Mouse (Mus musculus) large intestine, adult 2 months (tissue): Measurements from ENCODE around the gene Coq5. TPM values are rescaled to one million over a fixed set of nuclear protein-coding genes. Genes with fewer than 3 reads are reported as not detected.

Experiments
- DNase-seq: peaks from one replicate; pipeline ENCODE4 v3.0.0-alpha.2; 2012; ENCODE audit warnings: low read depth, low spot score
- WGBS: fragments of 180-500 bp; shearing (Covaris S2); methylation state at CpG from one replicate; pipeline ENCODE4 v1.1.7; 2018; 5-methylcytosine and 5-hydroxymethylcytosine counted together
- polyA plus RNA-seq: library from polyadenylated mRNA; depleted of rRNA; stranded (reverse); fragments of >200 nt; gene quantifications from 2 replicates; pipeline ENCODE4 v1.2.3, GENCODE M21; 2012

Gene Coq5
- polyA plus RNA-seq, 1 experiment, result 17.1 TPM

DNA sequence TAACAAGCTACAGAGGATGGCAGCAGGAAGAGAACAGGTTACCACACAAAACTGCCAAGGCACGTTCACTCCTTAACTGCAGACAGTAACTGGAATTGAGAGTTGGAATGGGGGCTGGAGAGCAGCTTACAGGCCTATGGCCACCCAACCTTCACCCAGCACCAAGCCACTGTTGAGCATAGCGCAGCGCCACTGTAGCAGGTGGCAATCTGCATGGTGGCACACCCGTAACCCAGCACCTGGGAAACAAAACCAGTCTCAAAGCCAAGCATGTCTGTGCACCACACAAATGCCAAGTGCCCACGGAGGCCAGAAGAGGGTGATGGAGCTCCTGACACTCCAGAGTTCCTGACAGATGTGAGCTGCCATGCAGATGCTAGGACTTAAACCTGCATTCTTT is 13.1 kb upstream of the Coq5 start:
- DNase-seq, result no peak
- 56% methylated on average over 5 of the region's 5 CpGs for WGBS

- 70% methylated on average over 8 of the region's 8 CpGs for WGBS
- no peak for DNase-seq
Measured at GRCm38 (mm10) chr5:115266787-115267468, 12.5 kb upstream of the Coq5 start.

- no peak for DNase-seq
- 71% methylated on average over 3 of the region's 3 CpGs for WGBS
Measured at GRCm38 (mm10) chr5:115267469-115268045, 11.9 kb upstream of the Coq5 start.

- WGBS, result 26% methylated on average over 3 of the region's 3 CpGs
Measured at GRCm38 (mm10) chr5:115268266-115268665, 11.2 kb upstream of the Coq5 start.

DNA sequence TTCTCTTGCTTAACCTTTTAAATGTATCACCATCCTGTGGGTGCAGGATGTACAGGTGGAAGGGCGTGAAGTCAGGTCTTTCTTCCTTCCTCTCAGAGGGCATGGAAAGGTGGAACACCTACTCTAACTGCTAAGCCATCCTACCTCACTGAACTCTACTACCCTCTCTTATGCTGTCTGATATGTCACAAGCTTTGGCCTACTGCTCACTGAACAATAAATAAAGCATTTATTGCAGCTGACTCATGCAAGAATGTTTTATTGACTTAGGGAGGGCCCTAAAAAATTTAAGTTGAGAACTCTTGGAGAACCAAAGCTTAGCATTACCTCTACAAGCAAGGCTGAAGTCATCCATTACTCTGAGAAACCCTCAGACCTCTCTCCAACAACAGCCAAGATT is 9.5 kb upstream of the Coq5 start:
- peak; percentile 74 for DNase-seq
- 37% methylated on average over 1 of the region's 1 CpGs for WGBS

More at GRCm38 (mm10) chr5:115268266-115268665, 11.2 kb upstream of the Coq5 start:
- no peak for DNase-seq

GRCm38 (mm10) chr5:115271931-115272811 is 7.3 kb upstream of the Coq5 start:
- under 1% methylated on average over 75 of the region's 77 CpGs for WGBS

DNA sequence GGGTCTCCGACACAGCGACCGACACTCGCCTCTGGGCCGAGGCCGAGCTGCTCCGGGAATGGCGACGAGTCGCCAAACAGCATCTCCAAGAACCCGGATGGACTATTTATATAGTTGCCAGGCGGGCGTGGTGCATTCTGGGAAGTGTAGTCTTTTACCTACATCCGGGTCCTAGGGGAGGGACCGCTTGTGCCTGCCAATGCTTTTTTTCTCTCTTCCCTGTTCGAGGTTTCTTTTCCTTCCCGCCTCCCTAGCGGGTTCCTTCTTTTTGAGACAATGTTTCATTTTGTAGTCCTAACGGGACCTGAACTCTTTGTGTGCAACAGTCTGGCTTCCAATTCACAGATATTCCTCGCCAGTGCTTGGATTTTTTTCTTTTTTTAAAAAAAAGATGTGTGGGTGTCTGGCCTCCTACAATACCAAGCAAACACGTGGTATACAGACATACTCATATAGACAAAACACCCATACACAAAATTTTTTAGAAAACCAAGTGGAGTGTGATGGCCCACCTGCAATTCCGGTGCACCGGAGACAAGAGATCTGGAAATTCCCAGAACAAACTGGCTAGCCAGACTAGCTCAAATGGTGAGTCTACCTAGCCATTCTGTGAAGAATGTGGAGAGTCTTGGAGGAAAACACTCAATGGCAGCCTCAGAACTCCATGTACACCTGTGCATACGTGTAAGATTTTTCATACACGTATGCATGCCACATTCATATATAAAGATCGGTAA is 6.5 kb upstream of the Coq5 start, which contains the start of gene Rnf10:
Rnf10 (minus strand) TSS at position 87 of the 737 bp plus-strand sequence.
- WGBS, result 13% methylated on average over 26 of the region's 26 CpGs
- peak; percentile 81 for DNase-seq

More at GRCm38 (mm10) chr5:115271931-115272811, 7.3 kb upstream of the Coq5 start:
- DNase-seq, result no peak

- no peak for DNase-seq
- 78% methylated on average over 6 of the region's 6 CpGs for WGBS
Measured at GRCm38 (mm10) chr5:115273549-115274135, 5.8 kb upstream of the Coq5 start.

DNA sequence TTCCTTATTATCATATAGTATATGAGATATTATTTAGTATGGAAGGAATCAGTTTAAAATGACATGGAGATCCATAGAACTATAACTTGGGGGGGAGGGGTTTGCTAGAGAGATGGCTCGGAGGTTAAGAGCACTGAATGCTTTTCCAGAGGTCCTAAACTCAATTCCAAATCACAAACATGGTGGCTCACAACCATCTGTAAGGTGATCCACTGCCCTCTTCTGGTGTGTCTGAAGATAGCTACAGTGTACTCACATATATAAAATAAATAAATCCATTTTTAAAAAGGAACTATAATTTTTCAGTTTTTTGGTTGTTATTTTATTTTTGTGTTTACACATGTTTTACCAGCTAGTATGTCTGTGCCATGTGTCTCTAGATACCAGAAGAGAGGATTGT is 5.1 kb upstream of the Coq5 start:
- no peak for DNase-seq
- 57% methylated on average over 1 of the region's 1 CpGs for WGBS

DNA sequence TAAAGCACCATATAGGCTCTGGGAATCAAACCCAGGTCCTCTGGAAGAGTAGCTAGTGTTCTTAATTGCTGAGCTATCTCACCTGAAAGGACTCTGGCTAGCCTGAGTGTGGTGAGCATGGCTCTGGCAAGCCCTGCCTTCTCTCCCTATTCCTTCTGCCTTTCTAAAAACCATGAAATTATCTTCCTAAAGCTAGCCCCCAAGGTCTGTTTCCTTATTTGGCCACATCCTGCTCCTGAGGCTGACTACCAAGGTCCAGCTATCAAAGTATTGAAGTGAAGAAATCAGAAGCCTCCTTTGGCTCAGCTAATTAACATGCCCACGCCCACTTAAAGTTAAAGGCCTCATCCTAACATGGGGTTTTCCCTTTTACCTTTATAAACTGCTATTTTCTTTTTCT is 4.7 kb upstream of the Coq5 start:
- WGBS, result 83% methylated on average over 1 of the region's 1 CpGs
- no peak for DNase-seq

DNA sequence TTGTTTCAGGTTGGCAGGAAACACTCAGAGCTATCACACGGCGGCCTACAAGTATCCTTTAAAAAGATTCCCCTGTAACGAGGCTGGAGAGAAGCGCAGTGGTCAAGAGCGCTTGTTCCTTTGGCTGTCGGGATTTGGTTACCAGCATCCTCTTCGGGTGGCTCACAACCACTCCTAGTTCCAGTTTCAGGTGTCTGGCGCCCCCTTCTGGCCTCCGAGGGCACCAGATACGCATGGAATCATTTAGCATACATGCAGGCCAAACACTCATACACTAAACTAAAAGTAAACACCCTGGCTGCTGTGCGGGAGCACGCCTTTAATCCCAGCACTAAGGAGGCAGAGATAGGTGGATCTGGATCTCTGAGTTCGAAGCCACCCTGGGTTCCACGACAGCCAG is 3.5 kb upstream of the Coq5 start:
- 53% methylated on average over 14 of the region's 14 CpGs for WGBS
- DNase-seq, result no peak

DNA sequence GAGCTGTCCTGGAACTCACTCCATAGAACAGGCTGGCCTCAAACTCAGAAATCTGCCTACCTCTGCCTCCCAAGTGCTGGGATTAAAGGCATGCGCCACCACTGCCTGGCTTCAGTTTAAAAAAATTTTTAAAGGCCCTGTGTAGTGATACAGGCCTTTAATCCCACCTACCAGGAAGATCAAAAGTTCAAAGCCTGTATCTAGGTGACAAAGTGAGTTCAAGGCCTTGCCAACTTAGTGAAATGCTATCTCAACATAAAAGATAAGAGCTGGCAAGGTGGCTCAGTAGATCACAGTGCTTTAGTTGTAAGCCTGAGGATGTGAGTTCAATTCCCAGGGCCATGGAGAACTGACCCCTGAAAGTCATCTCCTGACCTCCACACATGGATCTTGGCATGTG is 1.4 kb upstream of the Coq5 start:
- no peak for DNase-seq
- 66% methylated on average over 1 of the region's 1 CpGs for WGBS

DNA sequence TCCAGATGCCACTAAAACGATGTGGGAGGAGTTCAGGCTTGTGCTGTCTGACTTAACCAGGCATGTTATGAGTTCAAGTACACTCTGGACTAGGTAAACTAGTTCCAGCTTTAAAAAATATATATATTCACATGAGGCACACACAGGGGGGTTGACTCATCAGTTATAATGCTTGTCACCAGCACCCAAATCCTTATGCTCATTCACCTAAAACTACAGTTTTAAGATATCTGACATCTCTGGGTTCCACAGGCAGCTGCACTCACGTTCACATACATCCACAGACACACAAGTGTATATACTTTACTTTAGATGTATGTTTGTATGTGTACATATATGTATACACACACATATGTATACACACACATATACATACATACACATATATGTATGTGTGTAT is 681 bp upstream of the Coq5 start:
- DNase-seq, result no peak
- 56% methylated on average over 2 of the region's 2 CpGs for WGBS

DNA sequence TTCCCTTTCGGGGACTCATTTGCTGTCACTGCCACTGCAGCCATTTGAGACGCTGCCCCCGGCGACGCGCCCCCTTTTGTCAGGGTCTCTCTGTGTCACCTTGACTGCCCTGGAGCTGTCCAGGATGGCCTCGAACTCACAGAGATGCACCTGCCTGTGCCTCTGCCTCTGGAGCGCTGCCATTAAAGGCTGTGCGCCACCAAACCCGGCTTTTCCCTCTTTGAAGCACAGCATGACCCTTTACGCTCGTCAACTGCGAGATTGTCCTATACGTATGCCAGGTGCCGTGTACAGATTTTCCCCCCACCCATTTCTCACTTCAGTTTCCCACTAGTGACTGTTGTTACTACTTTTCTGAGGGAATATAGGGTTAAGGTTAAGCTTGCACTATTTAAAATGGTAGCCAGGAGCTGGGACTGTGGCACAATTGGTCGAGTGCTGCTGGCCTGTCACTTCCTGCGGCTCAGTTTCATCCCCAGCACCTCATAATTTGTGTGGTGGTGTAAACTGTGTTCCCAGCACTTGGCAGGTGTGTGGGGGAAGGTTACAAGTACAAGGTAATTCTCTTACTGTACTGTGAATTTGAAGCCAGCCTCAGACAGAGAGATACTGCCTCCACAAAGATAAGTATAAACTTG is 703 bp downstream of the Coq5 start:
- WGBS, result under 1% methylated on average over 17 of the region's 17 CpGs
- no peak for DNase-seq

- WGBS, result 87% methylated on average over 3 of the region's 3 CpGs
Measured at GRCm38 (mm10) chr5:115284735-115285134, 5.3 kb downstream of the Coq5 start.

GRCm38 (mm10) chr5:115294173-115294572 is 14.7 kb downstream of the Coq5 start:
- DNase-seq, result no peak
- 93% methylated on average over 8 of the region's 8 CpGs for WGBS

More at GRCm38 (mm10) chr5:115284735-115285134, 5.3 kb downstream of the Coq5 start:
- DNase-seq, result no peak

- DNase-seq, result peak; percentile 58
- 27% methylated on average over 10 of the region's 10 CpGs for WGBS
Measured at GRCm38 (mm10) chr5:115296347-115296746, 16.9 kb downstream of the Coq5 start.

DNA sequence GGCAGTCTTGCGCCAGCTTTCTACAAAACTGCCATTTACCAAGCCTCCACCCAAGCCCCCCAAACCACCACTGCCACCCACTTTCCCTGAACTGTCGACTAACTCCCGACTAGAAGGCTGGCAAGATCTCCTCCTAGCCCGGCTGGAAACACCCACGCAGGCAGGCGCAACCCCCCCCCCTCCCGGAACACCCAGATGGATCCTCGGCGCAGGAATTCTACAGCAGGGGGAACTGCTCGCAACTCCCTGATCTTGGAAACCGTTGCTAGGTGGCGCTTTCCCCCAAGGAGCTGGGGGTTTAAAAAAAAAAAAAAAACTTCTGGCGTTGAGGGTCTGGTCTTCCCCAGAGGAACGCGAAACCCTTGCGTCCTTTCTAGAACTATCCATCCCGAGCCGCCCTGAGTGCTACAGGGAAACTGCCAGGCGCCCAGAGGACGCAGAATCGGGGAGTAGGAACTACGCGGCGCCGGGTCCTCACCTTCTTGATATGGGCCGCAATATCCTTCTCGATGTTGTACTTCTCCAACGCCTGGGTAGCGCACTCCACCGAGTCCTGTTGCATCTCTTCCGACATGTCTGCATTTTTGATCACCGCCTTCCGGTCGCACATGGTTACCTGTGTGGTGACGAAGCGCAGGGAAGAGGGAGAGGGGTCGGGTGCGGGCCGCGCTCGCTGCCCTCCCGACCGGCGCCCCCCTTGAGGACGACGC is 20.7 kb downstream of the Coq5 start:
- no peak for DNase-seq

More for the DNA sequence above, 20.7 kb downstream of the Coq5 start:
- WGBS, result 1% methylated on average over 46 of the region's 46 CpGs
